Mouse (Mus musculus) T-helper 2 cell (primary cell): Measurements from ENCODE around the gene Pi4kb.
"Not testable (repeated sequence)": the region's sequence is repeated elsewhere in the genome, so short reads cannot be mapped to it uniquely, and the experiment has no call there.

ENCODE experiments used
- in situ Hi-C: fragments of 300-600 bp; cut with MboI, MseI; formaldehyde crosslinking; loops from one replicate; pipeline ENCODE4 v1.15.1; 2025; ENCODE audit warnings: high pct_unique_total_duplicates

The Pi4kb gene

GRCm38 (mm10) chr3:94974528-94975422, at the start of gene Pi4kb:
Pi4kb (plus strand) TSS chr3:94974731.
- in situ Hi-C loops = no loop called here

- in situ Hi-C loops = loop anchor here (5.0 kb wide), 1 partner anchor 239 kb away; no protein-coding TSS in a partner anchor
Observed at GRCm38 (mm10) chr3:94926301-94926736, 48.2 kb upstream of the Pi4kb start.

- in situ Hi-C loops = loop anchor here (5.0 kb wide), 1 partner anchor 242 kb away; no protein-coding TSS in a partner anchor
Observed at GRCm38 (mm10) chr3:94928979-94929378, 45.6 kb upstream of the Pi4kb start.

GRCm38 (mm10) chr3:94930386-94931266, 43.9 kb upstream of the Pi4kb start:
- in situ Hi-C loops = loop anchor here (10.0 kb wide), 1 partner anchor 484 kb away; no protein-coding TSS in a partner anchor

- in situ Hi-C loops = loop anchor here (10.0 kb wide), 1 partner anchor 483 kb away; no protein-coding TSS in a partner anchor
Observed at GRCm38 (mm10) chr3:94931427-94932082, 43.0 kb upstream of the Pi4kb start.

- in situ Hi-C loops = loop anchor here (10.0 kb wide), 1 partner anchor 483 kb away; no protein-coding TSS in a partner anchor
Observed at GRCm38 (mm10) chr3:94932279-94932678, 42.3 kb upstream of the Pi4kb start.

GRCm38 (mm10) chr3:94932809-94933564, 41.5 kb upstream of the Pi4kb start, which contains the start of gene Selenbp1:
Selenbp1 (plus strand) TSS chr3:94933056.
- in situ Hi-C loops = loop anchor here (10.0 kb wide), 1 partner anchor 482 kb away; no protein-coding TSS in a partner anchor

- in situ Hi-C loops = loop anchor here (10.0 kb wide), 1 partner anchor 481 kb away; no protein-coding TSS in a partner anchor
Observed at GRCm38 (mm10) chr3:94933604-94934003, 40.9 kb upstream of the Pi4kb start.

GRCm38 (mm10) chr3:94934564-94934963, 40.0 kb upstream of the Pi4kb start:
- in situ Hi-C loops = loop anchor here (10.0 kb wide), 1 partner anchor 480 kb away; no protein-coding TSS in a partner anchor

GRCm38 (mm10) chr3:94935332-94935731, 39.2 kb upstream of the Pi4kb start:
- in situ Hi-C loops = loop anchor here (10.0 kb wide), 1 partner anchor 479 kb away; no protein-coding TSS in a partner anchor

- in situ Hi-C loops = loop anchor here (10.0 kb wide), 1 partner anchor 479 kb away; no protein-coding TSS in a partner anchor
Observed at GRCm38 (mm10) chr3:94936147-94936546, 38.4 kb upstream of the Pi4kb start.

GRCm38 (mm10) chr3:94937194-94937593, 37.3 kb upstream of the Pi4kb start:
- in situ Hi-C loops = loop anchor here (10.0 kb wide), 1 partner anchor 478 kb away; no protein-coding TSS in a partner anchor

- in situ Hi-C loops = not testable (repeated sequence)
Observed at GRCm38 (mm10) chr3:94940033-94940432, 34.5 kb upstream of the Pi4kb start.

GRCm38 (mm10) chr3:94942211-94942967, 32.1 kb upstream of the Pi4kb start:
- in situ Hi-C loops = not testable (repeated sequence)

- in situ Hi-C loops = not testable (repeated sequence)
Observed at GRCm38 (mm10) chr3:94943706-94944105, 30.8 kb upstream of the Pi4kb start.

GRCm38 (mm10) chr3:94948066-94948614, 26.4 kb upstream of the Pi4kb start:
- in situ Hi-C loops = no loop called here

- in situ Hi-C loops = no loop called here
Observed at GRCm38 (mm10) chr3:94949645-94950044, 24.9 kb upstream of the Pi4kb start.

GRCm38 (mm10) chr3:94952806-94953205, 21.7 kb upstream of the Pi4kb start:
- in situ Hi-C loops = no loop called here

GRCm38 (mm10) chr3:94953384-94953763, 21.2 kb upstream of the Pi4kb start:
- in situ Hi-C loops = no loop called here
